Mouse (Mus musculus): ENCODE results near the gene Dcaf11. TPM values are rescaled to one million over a fixed set of nuclear protein-coding genes. Genes with fewer than 3 reads are reported as not detected.

The Dcaf11 gene
- polyA plus RNA-seq, 1 experiment from 2014 or later, result 61.7 TPM

GRCm38 (mm10) chr14:55527940-55528339 lies 31.9 kb upstream of the Dcaf11 start:
- Histone ChIP-seq H3K36me3 (no peaks in the 10 kb centered on the region), H3K9me3 (replicated peaks) (no peaks in the 10 kb centered on the region), H3K4me3 (replicated peaks) (no peak overlapping the region), H3K4me2 (replicated peaks) (no peak overlapping the region), H3K4me1 (no peaks in the 10 kb centered on the region), H3K9ac (no peak overlapping the region), H3K27ac (replicated peaks) (no peak overlapping the region), H3K27me3 (peaks cover 21% of the 10 kb centered on the region)
- no peak for ATAC-seq (ENCODE audit: insufficient number of reproducible peaks, low FRiP score, low TSS enrichment, low read depth)
- 16% methylated on average over 3 of the region's 3 CpGs for WGBS

- Histone ChIP-seq H3K27ac (replicated peaks) (no peak overlapping the region), H3K4me2 (replicated peaks) (no peak overlapping the region), H3K4me1 (peaks cover 12% of the 10 kb centered on the region), H3K4me3 (replicated peaks) (no peak overlapping the region), H3K27me3 (no peaks in the 10 kb centered on the region), H3K36me3 (no peaks in the 10 kb centered on the region), H3K9ac (no peak overlapping the region), H3K9me3 (replicated peaks) (no peaks in the 10 kb centered on the region)
- no peak for ATAC-seq (ENCODE audit: insufficient number of reproducible peaks, low FRiP score, low TSS enrichment, low read depth)
- WGBS, result 50% methylated on average over 6 of the region's 6 CpGs
Observed at GRCm38 (mm10) chr14:55536116-55536745, 23.6 kb upstream of the Dcaf11 start.

GRCm38 (mm10) chr14:55540067-55540786 lies 19.6 kb upstream of the Dcaf11 start, which contains the start of gene Pck2:
Gene Pck2 (plus strand): TSS chr14:55540266.
- Histone ChIP-seq H3K27ac (replicated peaks) (peak within 1 kb of the TSS; percentile 90), H3K4me1 (peaks cover 22% of the 10 kb centered on the region), H3K4me3 (replicated peaks) (peak within 1 kb of the TSS; percentile 59), H3K36me3 (peaks cover 19% of the 10 kb centered on the region), H3K9ac (peak within 1 kb of the TSS; percentile 69), H3K27me3 (no peaks in the 10 kb centered on the region), H3K9me3 (replicated peaks) (no peaks in the 10 kb centered on the region), H3K4me2 (replicated peaks) (peak within 1 kb of the TSS; percentile 82)
- WGBS, result under 1% methylated on average over 32 of the region's 32 CpGs
- peak; percentile 90 for ATAC-seq (ENCODE audit: insufficient number of reproducible peaks, low FRiP score, low TSS enrichment, low read depth)

GRCm38 (mm10) chr14:55540787-55541321 lies 19.0 kb upstream of the Dcaf11 start:
- WGBS, result 4% methylated on average over 10 of the region's 10 CpGs
- peak overlapping the region; percentile 90 for H3K27ac ChIP-seq (replicated peaks)
- peak; percentile 22 for ATAC-seq (ENCODE audit: insufficient number of reproducible peaks, low FRiP score, low TSS enrichment, low read depth)

GRCm38 (mm10) chr14:55542268-55542667 lies 17.5 kb upstream of the Dcaf11 start:
- peaks cover 33% of the 10 kb centered on the region for H3K36me3 ChIP-seq
- no peak overlapping the region for H3K4me2 ChIP-seq (replicated peaks)
- H3K9me3 ChIP-seq (replicated peaks), result no peaks in the 10 kb centered on the region
- no peak overlapping the region for H3K27ac ChIP-seq (replicated peaks)
- no peak overlapping the region for H3K9ac ChIP-seq
- WGBS, result 97% methylated on average over 12 of the region's 12 CpGs
- no peaks in the 10 kb centered on the region for H3K27me3 ChIP-seq
- H3K4me1 ChIP-seq, result peaks cover 22% of the 10 kb centered on the region
- H3K4me3 ChIP-seq (replicated peaks), result no peak overlapping the region
- no peak for ATAC-seq (ENCODE audit: insufficient number of reproducible peaks, low FRiP score, low TSS enrichment, low read depth)

More at GRCm38 (mm10) chr14:55540787-55541321, 19.0 kb upstream of the Dcaf11 start:
- Histone ChIP-seq H3K9ac (peak overlapping the region; percentile 69), H3K36me3 (peaks cover 24% of the 10 kb centered on the region), H3K4me1 (peaks cover 22% of the 10 kb centered on the region), H3K4me2 (replicated peaks) (peak overlapping the region; percentile 82), H3K4me3 (replicated peaks) (peak overlapping the region; percentile 59), H3K27me3 (no peaks in the 10 kb centered on the region), H3K9me3 (replicated peaks) (no peaks in the 10 kb centered on the region)

GRCm38 (mm10) chr14:55544334-55544733 lies 15.5 kb upstream of the Dcaf11 start:
- Histone ChIP-seq H3K4me2 (replicated peaks) (no peak overlapping the region), H3K36me3 (peaks cover 54% of the 10 kb centered on the region), H3K4me3 (replicated peaks) (no peak overlapping the region), H3K27ac (replicated peaks) (no peak overlapping the region), H3K9ac (no peak overlapping the region), H3K9me3 (replicated peaks) (no peaks in the 10 kb centered on the region), H3K27me3 (no peaks in the 10 kb centered on the region), H3K4me1 (peaks cover 22% of the 10 kb centered on the region)
- no peak for ATAC-seq (ENCODE audit: insufficient number of reproducible peaks, low FRiP score, low TSS enrichment, low read depth)
- 76% methylated on average over 9 of the region's 9 CpGs for WGBS

GRCm38 (mm10) chr14:55550191-55550590 lies 9.6 kb upstream of the Dcaf11 start:
- WGBS, result 82% methylated on average over 6 of the region's 6 CpGs
- H3K36me3 ChIP-seq, result peaks cover 43% of the 10 kb centered on the region
- H3K27ac ChIP-seq (replicated peaks), result no peak overlapping the region
- no peaks in the 10 kb centered on the region for H3K9me3 ChIP-seq (replicated peaks)
- no peak for ATAC-seq (ENCODE audit: insufficient number of reproducible peaks, low FRiP score, low TSS enrichment, low read depth)
- no peak overlapping the region for H3K9ac ChIP-seq
- no peak overlapping the region for H3K4me2 ChIP-seq (replicated peaks)
- H3K27me3 ChIP-seq, result no peaks in the 10 kb centered on the region
- H3K4me3 ChIP-seq (replicated peaks), result no peak overlapping the region
- H3K4me1 ChIP-seq, result no peaks in the 10 kb centered on the region

GRCm38 (mm10) chr14:55551347-55551746 lies 8.5 kb upstream of the Dcaf11 start:
- H3K36me3 ChIP-seq, result peaks cover 35% of the 10 kb centered on the region
- H3K4me3 ChIP-seq (replicated peaks), result no peak overlapping the region
- H3K4me1 ChIP-seq, result no peaks in the 10 kb centered on the region
- WGBS, result 73% methylated on average over 5 of the region's 5 CpGs
- H3K4me2 ChIP-seq (replicated peaks), result no peak overlapping the region
- H3K27me3 ChIP-seq, result no peaks in the 10 kb centered on the region
- no peak for ATAC-seq (ENCODE audit: insufficient number of reproducible peaks, low FRiP score, low TSS enrichment, low read depth)
- no peaks in the 10 kb centered on the region for H3K9me3 ChIP-seq (replicated peaks)
- H3K27ac ChIP-seq (replicated peaks), result no peak overlapping the region
- H3K9ac ChIP-seq, result no peak overlapping the region

- peaks cover 32% of the 10 kb centered on the region for H3K36me3 ChIP-seq
- H3K4me2 ChIP-seq (replicated peaks), result no peak overlapping the region
- H3K4me3 ChIP-seq (replicated peaks), result no peak overlapping the region
- no peaks in the 10 kb centered on the region for H3K9me3 ChIP-seq (replicated peaks)
- WGBS, result 86% methylated on average over 8 of the region's 8 CpGs
- no peak overlapping the region for H3K9ac ChIP-seq
- H3K4me1 ChIP-seq, result no peaks in the 10 kb centered on the region
- no peak overlapping the region for H3K27ac ChIP-seq (replicated peaks)
- no peaks in the 10 kb centered on the region for H3K27me3 ChIP-seq
- ATAC-seq (ENCODE audit: insufficient number of reproducible peaks, low FRiP score, low TSS enrichment, low read depth), result no peak
Observed at GRCm38 (mm10) chr14:55551794-55552193, 8.0 kb upstream of the Dcaf11 start.

GRCm38 (mm10) chr14:55554635-55555034 lies 5.2 kb upstream of the Dcaf11 start:
- Histone ChIP-seq H3K9me3 (replicated peaks) (no peaks in the 10 kb centered on the region), H3K4me1 (no peaks in the 10 kb centered on the region), H3K36me3 (peaks cover 7% of the 10 kb centered on the region; the same call in 1 of the 2 replicates), H3K27ac (replicated peaks) (no peak overlapping the region), H3K27me3 (no peaks in the 10 kb centered on the region), H3K4me3 (replicated peaks) (no peak overlapping the region), H3K9ac (no peak overlapping the region), H3K4me2 (replicated peaks) (no peak overlapping the region)
- ATAC-seq (ENCODE audit: insufficient number of reproducible peaks, low FRiP score, low TSS enrichment, low read depth), result no peak

- no peak for ATAC-seq (ENCODE audit: insufficient number of reproducible peaks, low FRiP score, low TSS enrichment, low read depth)
- Histone ChIP-seq H3K4me1 (no peaks in the 10 kb centered on the region), H3K27ac (replicated peaks) (no peak overlapping the region), H3K9ac (no peak overlapping the region), H3K4me3 (replicated peaks) (no peak overlapping the region), H3K27me3 (no peaks in the 10 kb centered on the region), H3K36me3 (0 out of 2 replicates have a peak, but pooled peaks cover under 1% of the 10 kb centered on the region), H3K4me2 (replicated peaks) (no peak overlapping the region), H3K9me3 (replicated peaks) (no peaks in the 10 kb centered on the region)
- 84% methylated on average over 3 of the region's 3 CpGs for WGBS
Observed at GRCm38 (mm10) chr14:55555788-55556187, 4.0 kb upstream of the Dcaf11 start.

All from embryonic facial prominence, embryonic 15.5 days (tissue).